Mouse (Mus musculus): Measurements from ENCODE around the gene Fbxo22.

DNA sequence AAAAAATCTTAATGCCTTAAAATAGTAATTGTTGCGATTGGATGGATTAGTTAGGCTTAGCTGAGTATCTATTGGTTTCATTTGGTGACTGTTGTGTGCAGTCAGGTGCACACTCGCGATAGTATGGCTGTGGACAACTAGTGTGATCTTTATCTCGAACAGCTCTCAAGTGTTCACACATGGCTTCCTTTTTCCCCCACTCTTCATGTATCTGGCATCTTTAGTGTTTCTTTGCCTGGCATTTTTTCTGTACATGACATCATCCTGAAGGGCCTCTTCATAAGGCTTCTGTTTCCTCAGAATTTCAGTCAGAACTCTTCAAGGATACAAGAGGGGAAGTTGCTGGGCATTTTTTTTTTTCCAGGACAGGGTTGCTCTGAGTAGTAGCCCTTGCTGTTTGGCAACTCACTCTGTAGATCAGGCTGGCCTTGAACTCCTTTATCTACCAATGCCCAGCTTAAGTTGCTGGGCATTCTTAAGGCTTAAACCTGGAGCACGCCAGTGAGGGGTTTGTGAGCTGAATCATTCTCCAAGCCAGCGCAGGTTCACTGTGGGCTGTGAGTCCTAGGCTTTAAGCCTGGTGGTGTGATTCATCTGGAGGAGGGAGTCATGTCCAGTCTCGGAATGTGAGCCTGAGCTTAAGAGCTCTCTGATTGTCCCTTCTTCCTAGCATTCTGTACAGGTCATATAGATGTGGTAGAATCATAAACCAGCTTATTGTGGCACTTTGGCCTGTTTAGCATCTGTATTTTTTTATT lies 37.9 kb upstream of the Fbxo22 start:
- no peak for TF ChIP-seq EP300 (optimal IDR thresholded peaks at IDR 0.05)
- no peak for TF ChIP-seq CTCF (IDR thresholded peaks at IDR 0.05; ENCODE audit: low read depth)
